Comparison of ENCODE assay signal across 17 mouse cellular contexts in genomic region chr4:45719564-45719963, GRCm38 (mm10).
DNase-seq lines count a peak whose midpoint lies in the region; ATAC-seq and TF ChIP-seq lines count a peak whose summit lies in the region.
"Had no signal": no experiment of that assay in that cellular context is flagged by ENCODE, and none has a peak within 500 bp of the region (broad histone marks: within the 10 kb centered on the region; RNA-seq: fewer than 3 reads in every experiment).

No protein-coding gene starts in this region.

- no peak overlapping the region for H3K27ac ChIP-seq in liver, embryonic 12.5 days
- H3K27ac ChIP-seq: embryonic facial prominence, embryonic 12.5 days; hindbrain, embryonic 14.5 days; kidney, embryonic 15.5 days; liver, embryonic 13.5 days; midbrain, embryonic 12.5 days had no signal

- 19% methylated on average over 3 of the region's 3 CpGs for WGBS in liver, embryonic 12.5 days (ENCODE audit: insufficient replicate concordance)

- no peak for TF ChIP-seq CTCF in brain, embryonic 14.5 days (IDR thresholded peaks at IDR 0.05; ENCODE audit: borderline replicate concordance, extremely low read depth, insufficient read depth, insufficient read length)

- no peak overlapping the region for H3K4me3 ChIP-seq in liver, embryonic 12.5 days
- H3K4me3 ChIP-seq: embryonic facial prominence, embryonic 12.5 days; heart, embryonic 12.5 days; kidney, embryonic 15.5 days; liver, embryonic 13.5 days; midbrain, embryonic 12.5 days had no signal

- no peak for TF ChIP-seq POLR2A in brain, embryonic 14.5 days (IDR thresholded peaks at IDR 0.05; ENCODE audit: borderline replicate concordance, extremely low read depth, insufficient read depth, insufficient read length, poor library complexity, severe bottlenecking)

- peak; percentile 13 for DNase-seq in liver
- peak; percentile 71 for DNase-seq in brain, embryonic 14.5 days (ENCODE audit: low read depth)
- DNase-seq in induced T-regulatory cell, adult 2 months (ENCODE audit: low read depth), result peak; percentile 16
- DNase-seq in thymus, postnatal 36 days, result peak; percentile 30 to 63
- no peak for DNase-seq in layer of hippocampus, postnatal 14 days (ENCODE audit: low spot score in 2 of 2)
- DNase-seq in urinary bladder, adult 18-20 months (ENCODE audit: low spot score in 2 of 2), result no peak
- DNase-seq in frontal cortex, postnatal 36 days (ENCODE audit: low spot score in 2 of 2), result no peak
- DNase-seq: cerebellum, postnatal 10 days; gastrocnemius, postnatal 36 days; liver, embryonic 13.5 days had no signal

- H3K4me1 ChIP-seq in liver, embryonic 12.5 days, result peaks cover 4% of the 10 kb centered on the region; the same call in 1 of the 2 replicates
- H3K4me1 ChIP-seq: liver, embryonic 13.5 days had no signal

- no peaks in the 10 kb centered on the region for H3K9me3 ChIP-seq in liver, embryonic 12.5 days (replicated peaks)
- H3K9me3 ChIP-seq: embryonic facial prominence, embryonic 12.5 days; heart, embryonic 12.5 days; kidney, embryonic 15.5 days; liver, embryonic 13.5 days; midbrain, embryonic 12.5 days had no signal

- 0 out of 2 replicates have a peak, but pooled peaks cover 6% of the 10 kb centered on the region for H3K27me3 ChIP-seq in liver, embryonic 12.5 days (replicated peaks)
- H3K27me3 ChIP-seq: embryonic facial prominence, embryonic 12.5 days; heart, embryonic 12.5 days; liver, embryonic 13.5 days had no signal

- no peak overlapping the region for H3K4me2 ChIP-seq in liver, embryonic 12.5 days
- H3K4me2 ChIP-seq: embryonic facial prominence, embryonic 12.5 days; heart, embryonic 12.5 days; hindbrain, embryonic 14.5 days; kidney, embryonic 15.5 days; liver, embryonic 13.5 days; midbrain, embryonic 12.5 days had no signal

- H3K9ac ChIP-seq in liver, embryonic 12.5 days, result no peak overlapping the region
- H3K9ac ChIP-seq: embryonic facial prominence, embryonic 12.5 days; heart, embryonic 12.5 days; hindbrain, embryonic 14.5 days; kidney, embryonic 15.5 days; liver, embryonic 13.5 days; midbrain, embryonic 12.5 days had no signal

- no peaks in the 10 kb centered on the region for H3K36me3 ChIP-seq in liver, embryonic 12.5 days
- H3K36me3 ChIP-seq: embryonic facial prominence, embryonic 12.5 days; heart, embryonic 12.5 days; kidney, embryonic 15.5 days; liver, embryonic 13.5 days; midbrain, embryonic 12.5 days had no signal

- no peak for ATAC-seq in liver, embryonic 12.5 days
- ATAC-seq: lung, postnatal 0 days had no signal

Comparison
In these comparisons a context has a peak if more than half of its experiments do, and no peak if none do; other contexts are left out.
1. DNase-seq: peak in liver (single experiment), brain, embryonic 14.5 days (single experiment), induced T-regulatory cell, adult 2 months (single experiment) and thymus, postnatal 36 days (2 of 2); none in layer of hippocampus, postnatal 14 days (0 of 2), urinary bladder, adult 18-20 months (0 of 2) and frontal cortex, postnatal 36 days (0 of 2).